Mouse (Mus musculus): ENCODE data around the gene Nid1.
"Not testable (repeated sequence)": the region's sequence is repeated elsewhere in the genome, so short reads cannot be mapped to it uniquely, and the experiment has no call there.

The Nid1 gene

DNA sequence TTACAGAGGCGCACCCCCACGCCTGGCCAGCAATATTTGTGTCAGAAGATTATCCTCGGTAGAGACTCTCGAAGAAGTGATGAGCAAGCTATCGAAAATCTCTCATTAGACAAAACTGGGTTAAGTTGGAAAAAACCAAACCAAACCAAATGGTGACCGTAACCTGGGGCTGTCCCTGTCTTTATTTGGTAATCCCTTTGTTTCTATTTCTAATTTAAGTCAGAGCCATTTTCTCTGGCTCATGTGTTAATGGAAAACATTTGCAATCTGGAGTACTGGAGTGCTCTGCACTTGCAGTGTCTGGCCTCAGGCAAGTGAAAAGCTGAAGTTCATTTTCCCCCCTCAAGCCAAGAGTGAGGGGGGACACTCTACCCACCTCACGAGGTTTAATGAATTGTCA is 16.9 kb downstream of the Nid1 start:
- not testable (repeated sequence) for DNase-seq

DNA sequence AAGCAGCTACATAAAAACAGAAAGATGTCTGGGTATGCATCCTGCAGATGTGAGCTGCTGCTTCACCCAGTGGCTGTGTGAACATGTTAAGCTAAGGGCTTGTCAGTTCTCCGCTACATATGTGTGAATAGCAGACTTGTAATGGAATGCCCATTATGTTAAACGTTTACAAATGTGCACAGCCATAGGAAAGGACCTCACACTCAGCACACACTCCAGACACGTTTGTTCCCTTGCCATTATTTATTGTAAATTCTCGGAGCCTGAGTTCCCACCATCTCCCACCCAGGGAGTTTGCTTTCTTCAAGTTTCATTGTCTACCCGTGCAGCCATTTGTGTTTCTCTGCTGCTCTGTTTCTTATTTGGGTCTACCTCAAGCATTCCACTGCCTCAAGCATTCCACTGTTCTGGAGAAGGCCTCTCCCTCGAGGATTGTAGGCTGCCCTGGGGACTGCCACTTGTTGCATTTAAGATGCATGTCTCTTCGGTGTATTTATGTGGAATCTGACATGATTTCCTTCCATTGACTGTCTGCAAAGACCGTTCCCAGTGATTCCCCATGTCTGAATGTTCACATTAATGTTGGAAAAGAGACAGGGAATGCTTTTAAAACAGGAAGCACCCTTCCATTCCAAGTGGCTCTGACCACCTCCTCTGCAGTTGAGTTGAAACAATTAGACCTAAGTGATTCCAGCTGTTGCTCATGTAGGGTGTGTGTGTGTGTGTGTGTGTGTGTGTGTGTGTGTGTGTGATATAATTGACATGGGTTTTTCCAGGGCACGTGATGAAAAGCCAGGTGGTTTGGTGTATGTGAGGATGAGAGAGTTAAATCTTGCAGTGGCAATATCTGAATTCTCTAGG is 18.5 kb downstream of the Nid1 start:
- DNase-seq, result not testable (repeated sequence)

DNA sequence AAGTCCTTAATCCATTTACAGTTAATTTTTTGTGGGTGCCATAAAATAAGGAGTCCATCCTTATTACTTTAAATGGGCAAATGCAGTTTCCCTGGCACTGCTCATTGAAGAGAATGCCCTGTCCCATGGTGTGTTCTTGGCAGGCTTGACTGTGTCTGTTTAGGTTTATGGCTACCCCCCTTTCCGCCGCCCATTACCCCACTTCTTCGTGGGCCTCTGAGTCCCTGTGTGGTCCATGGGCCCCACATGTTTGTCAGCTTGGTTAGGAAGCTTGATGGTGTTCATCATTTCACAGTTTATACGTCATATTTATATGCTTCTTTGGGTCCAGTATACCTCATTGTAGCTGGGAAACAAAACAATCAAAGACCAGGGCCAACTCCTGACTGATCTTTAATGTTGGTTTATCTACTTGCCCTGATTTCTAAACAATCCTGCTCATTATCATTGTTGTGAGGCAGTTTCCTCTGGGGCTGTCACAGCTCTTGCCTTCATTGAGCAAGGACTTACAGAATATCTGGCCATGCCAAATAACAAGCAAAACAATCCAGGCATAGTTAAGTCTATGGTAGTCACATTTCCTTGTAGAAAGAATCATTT is 20.9 kb downstream of the Nid1 start:
- no peak for DNase-seq

DNA sequence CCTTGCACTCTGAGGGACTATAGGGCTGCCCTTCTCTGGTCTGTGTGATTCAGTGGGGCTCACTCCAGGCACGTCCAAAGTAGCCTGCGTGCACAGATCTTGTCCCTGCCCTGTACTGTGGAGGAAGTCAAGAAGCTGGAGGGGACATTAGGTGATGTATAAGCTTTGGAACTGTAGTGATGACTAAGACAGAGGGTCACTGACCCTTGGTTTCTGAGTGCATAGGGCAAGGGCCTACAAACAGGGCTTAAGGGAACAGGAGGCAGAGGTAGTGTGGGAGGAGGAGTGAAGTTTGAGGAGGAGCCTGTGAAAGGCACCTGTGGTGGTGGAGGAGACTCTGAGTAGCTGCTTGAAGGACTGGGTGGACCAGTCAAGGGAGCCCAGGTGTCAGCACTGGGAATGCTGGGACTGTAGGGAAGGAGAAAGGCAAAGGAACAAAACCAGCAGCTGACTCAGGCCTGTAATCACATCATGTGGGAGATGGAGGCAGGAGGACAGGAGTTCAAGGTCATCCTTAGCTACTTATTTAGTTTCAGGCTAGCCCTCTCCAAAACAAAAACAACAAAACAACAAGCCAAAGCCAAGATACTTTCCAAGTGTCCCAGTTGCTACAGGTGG is 23.3 kb downstream of the Nid1 start:
- DNase-seq, result no peak

DNA sequence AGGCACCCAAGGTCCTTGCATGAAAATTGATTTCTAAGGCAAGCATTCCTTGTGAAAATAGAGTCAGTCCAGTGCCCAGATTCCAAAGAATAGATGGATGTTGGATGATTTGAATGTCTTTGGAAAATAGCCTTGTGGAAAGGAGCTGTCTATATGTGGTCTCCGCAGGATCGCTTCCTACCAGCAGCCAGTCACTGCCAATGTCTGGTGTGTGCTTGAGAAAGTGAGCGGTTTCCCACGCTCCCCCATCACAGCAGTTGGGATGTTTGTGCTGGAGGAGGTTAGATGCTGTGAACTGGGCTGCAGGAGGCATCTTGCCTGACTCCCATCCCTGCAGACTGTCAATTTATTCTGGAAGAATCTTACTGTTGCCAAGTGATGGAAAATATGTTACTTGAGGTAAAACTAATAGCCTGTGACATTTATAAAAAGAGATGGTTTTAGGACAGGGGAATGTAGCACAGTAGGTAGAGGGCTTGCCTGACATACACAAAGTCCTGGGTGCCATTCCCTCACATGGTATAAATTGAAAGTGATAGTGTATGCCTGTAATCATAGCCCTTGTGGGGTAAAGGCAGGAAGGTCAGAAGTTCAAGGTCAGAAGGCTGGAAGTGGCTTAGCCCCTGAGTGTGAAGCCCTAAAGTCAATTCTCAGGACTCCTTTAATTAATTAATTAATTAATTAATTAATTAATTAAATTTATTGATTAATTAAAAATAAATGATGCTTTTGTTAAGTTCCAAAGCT is 24.3 kb downstream of the Nid1 start:
- no peak for DNase-seq

DNA sequence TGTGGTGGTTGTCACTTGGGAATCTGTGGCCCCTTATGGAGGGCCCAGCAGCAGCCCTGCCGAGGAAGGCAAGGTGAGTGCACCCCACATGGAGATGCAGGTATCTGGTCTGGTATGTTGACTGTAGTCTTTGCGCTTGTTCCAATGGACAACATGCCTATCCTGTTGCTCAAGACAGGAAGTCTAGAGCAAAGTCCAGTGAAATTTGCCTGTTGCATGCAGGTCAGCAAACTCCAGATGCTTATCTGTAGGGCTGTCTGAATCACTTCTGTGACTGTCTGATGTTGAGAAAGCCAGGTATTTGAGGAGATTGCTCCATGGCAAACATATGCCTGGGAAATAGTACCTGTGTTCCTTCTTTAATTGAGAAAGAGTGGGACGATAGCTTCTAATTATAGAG is 26.6 kb downstream of the Nid1 start:
- DNase-seq, result no peak

DNA sequence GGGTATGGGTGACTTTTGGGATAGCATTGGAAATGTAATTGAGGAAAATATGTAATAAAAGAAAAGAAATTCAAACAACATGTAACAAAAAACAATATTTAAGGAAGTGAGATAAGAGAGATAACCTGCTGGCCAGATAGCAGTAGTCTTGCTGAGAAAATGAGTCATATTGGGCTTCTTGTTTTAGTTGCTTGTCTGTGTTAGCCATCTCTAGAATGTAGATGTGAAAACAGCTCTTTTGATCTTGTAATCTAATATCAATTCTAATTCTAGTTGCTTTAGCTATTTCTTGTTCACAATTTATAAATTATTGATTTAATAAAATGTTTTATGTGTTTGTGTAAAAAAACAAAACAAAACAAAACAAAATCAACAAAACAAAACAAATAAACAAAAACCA is 29.9 kb downstream of the Nid1 start:
- not testable (repeated sequence) for DNase-seq

DNA sequence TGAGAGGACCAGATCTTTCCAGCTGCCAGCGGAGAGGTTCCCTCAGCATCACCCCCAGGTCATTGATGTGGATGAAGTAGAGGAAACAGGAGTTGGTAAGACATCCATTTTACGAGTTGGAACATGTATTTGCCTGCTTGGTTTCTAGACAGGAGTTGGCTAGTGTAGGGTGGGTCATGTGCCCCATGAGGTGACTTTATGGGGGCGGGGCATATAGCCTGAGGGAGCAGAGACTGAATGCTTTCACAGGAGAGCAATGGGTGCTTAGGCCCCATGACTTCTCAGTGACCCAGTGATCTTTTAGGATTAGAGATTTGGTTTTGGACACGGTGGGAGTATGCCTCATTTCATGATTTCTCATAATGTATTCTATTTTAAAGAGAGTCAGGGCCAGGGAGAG is 31.2 kb downstream of the Nid1 start:
- DNase-seq, result no peak

DNA sequence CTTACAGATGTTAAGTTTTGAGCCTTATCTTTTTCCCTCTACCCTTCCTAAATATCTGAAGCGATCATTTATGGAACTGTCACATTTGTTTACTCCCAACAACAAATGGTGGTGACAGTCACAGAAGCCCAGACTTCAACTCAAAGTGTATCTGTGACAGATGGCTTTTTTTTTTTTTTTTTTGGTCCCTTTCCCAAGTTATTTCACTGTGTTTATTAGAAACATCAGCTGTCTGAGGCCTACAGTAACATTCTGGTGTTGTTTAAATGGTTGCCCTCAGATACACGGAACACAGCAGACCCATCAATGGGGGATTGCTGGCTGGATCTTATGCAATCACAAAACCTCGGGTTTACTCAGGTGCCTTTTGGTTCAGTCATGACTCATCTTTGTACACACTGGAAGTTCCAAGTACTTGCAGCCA is 34.0 kb downstream of the Nid1 start:
- DNase-seq, result no peak

DNA sequence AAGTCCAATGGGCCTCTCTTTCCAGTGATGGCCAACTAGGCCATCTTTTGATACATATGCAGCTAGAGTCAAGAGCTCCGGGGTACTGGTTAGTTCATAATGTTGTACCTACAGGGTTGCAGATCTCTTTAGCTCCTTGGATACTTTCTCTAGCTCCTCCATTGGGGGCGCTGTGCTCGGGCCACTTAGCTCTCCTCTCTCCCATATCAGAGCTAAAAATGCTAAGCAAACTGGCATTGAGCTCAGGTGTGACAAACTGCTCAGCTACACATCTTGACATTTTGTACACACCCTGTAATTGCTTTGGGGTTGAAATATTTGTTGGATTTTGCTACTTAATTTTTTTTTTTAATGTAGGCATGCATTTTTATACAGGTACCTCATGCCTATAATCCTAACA is 37.1 kb downstream of the Nid1 start:
- DNase-seq, result not testable (repeated sequence)

DNA sequence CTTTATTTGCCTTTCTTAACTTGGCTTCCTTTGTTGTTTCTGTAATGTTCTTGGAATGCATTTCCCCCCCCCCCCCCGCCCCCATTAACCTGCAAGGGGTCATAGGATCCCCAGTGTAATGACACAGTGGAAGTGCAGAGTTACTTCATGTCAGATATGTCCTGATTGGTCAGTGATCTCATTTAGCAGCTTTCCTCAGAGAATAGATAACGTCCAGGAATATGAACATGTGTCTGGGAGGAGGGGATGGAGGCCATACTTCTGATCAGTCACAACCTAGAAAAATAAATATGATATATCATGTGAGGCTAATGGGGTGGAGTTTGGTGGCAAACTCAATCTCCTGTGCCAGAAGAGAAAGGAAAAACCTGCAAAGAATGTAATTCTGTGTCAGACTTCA is 37.6 kb downstream of the Nid1 start:
- DNase-seq, result no peak

DNA sequence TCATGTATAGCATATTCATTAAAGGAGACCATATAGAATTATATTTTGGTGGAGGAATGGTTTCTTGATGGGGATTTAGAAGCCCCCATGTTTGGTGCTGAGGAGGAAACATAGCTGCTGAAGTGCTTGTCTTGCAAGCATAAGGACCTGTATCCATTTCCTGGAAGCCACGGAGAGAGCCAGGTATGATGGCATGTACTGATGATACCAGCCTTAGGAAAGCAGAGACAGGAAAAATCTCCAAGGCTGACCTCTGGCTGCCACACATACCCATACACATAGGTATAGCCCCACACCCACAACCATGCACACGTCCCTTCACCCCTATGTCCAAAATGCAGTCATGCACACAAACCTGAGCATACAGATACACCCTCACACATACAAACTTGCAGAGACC is 39.2 kb downstream of the Nid1 start:
- no peak for DNase-seq

DNA sequence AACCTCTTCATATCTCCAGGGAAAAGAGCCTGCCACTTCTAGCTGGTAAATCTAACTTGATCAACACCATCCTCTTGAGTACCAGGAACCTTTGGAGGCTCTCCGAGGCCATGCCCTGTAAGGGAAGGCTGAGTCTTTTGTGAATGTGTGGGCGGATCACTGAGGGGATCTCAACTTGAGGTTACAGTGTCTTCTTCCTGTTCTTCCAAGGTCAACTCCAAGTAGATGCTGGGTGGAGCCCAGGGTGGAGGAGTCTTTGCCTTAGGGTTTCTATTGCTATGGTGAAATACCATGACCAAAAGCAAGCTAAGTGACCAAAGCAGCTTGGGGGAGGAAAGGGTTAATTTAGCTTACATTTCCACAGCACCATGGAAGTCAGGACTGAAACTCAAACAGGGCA is 39.7 kb downstream of the Nid1 start:
- no peak for DNase-seq

DNA sequence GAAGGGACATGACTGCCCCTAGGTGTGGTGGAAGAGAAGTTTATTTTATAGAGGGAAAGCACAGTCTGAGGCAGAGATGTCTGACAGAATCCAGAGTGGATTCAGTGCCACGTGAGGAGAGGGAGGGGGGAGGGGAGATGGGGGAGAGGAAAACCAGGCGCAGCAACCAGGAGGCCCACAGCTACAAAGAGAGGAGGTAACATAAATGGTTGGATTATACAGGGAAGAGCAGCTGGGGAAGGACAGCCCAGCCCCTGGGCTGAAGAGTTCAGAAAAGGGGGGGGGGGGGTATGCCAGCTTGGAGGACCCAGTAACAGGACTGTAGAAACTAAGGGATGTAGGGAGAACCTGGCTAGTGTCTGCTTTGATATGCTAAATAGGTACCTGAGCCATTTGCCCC is 42.6 kb downstream of the Nid1 start:
- DNase-seq, result no peak

DNA sequence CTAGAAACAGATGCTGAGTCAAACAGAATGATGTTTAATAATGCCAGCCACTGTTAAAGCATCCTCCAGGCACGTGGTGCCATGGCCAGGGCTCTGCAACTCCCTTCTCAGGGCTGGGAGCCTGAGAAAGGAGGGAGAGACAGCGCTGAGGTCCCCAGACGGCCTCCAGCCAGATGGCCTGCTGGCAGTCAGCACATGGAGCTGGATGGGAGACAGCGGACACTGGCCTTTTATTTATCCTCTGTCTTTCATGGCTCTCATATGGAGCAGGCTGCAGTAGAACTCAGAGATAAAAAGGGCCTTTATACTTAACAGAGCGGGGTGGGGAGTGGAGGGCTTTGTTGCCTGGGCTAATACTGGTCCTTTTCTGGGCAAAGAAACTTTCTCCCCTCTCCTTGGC is 43.7 kb downstream of the Nid1 start:
- peak; percentile 57 to 64 for DNase-seq

DNA sequence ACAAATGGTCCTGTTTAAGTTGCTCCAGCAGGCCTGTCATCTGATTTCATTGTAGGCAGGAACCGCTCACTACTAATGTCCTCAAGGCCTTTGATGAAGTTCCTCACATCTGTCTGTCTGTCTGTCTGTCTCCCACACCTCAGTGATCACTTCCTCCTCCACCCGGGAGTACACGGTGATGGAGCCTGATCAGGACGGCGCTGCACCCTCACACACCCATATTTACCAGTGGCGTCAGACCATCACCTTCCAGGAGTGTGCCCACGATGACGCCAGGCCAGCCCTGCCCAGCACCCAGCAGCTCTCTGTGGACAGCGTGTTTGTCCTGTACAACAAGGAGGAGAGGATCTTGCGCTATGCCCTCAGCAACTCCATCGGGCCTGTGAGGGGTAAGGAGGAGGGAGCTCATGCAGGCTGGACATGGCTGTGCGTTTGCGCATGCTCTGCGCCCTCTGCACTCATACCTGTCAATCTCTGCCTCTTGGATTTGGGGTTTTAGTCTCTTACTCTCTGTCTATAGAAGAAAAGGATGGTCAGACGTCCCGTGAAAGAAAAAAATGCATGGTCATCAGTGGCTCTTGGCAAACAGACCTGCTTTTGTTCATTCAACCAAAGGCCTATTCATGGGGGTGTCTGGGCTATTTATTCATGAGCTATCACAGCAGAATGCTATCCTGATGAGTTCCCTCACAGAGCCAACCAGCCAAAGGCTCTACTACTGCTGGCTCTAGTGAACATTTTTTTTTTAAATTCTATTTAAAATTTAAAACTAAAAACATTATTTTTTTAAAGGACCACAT is 44.7 kb downstream of the Nid1 start:
- no peak for DNase-seq

DNA sequence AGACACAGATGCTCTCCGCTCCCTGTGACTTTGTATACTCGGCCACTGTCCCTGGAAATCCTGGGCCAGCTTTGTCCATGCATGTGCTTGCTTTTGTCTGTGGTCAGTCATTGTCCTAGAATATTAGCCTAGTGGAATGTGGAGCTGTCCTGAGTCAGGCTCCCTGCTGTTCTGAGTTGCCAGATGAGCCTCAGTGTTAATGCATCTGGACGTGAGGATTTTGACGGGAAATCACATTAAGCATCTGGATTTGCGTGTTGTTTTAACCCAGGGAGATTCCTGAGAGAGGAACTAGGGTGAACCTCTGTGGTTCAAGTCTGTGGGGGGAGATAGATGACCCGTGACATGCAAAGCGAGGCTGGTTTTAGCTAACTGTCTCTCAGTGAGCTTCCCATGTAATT is 47.0 kb downstream of the Nid1 start:
- DNase-seq, result no peak

DNA sequence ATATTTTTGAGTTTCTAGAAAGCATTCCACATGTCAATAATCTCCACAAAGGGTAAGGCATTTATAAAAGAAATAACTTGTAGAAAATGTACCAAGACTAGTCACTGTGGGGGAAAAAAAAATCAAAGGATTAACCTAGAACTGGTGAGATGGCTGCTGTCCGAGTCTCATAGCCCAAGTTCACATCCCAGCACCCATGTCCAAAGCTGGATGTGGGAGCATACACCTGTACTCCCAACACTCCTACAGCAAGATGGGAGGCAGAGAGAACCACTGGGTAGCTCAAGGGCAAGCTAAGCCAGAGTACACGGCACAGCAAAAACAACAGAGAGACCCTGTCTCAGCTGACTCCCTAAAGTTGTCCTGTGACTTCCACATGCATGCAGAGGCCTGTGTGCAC is 47.5 kb downstream of the Nid1 start:
- no peak for DNase-seq

DNA sequence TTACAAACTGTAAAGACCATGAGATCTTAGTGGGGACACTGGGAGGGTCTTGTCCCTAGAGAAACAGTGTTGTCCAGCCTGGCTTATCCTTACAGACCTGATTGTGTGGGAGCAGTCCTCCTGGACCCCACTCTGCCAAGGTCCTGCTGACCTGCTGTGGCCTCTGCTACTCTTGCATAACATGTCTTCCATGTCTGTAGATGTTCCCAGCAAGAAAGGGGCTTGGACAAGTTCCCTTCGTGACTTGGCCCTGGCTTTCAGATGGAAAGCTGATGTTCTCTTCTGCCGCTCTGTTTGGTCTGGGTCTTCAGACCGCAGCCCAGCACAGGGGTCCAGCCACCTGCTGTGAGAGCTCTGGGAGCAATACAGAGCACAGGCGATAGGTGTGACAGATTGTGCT is 48.3 kb downstream of the Nid1 start:
- no peak for DNase-seq

DNA sequence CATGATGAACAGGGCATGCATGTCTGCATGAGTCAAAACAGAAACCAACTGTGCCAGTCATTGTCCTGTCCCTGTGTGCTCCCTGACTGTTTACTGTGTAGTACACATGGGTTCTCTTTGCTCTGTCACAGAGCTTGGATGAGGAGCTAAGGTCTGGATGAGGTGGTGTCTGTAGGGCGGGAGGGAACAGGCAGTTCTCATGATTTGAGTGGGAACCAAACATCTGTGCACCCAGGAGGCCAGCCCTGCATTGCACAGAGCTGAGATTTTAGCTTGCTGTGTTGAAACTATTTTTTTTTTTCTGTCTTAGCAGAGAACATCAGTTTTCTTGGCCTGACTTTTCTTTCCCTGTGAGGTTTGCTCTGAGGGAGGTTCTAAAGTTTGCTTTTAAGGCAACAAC is 50.5 kb downstream of the Nid1 start:
- DNase-seq, result no peak

DNA sequence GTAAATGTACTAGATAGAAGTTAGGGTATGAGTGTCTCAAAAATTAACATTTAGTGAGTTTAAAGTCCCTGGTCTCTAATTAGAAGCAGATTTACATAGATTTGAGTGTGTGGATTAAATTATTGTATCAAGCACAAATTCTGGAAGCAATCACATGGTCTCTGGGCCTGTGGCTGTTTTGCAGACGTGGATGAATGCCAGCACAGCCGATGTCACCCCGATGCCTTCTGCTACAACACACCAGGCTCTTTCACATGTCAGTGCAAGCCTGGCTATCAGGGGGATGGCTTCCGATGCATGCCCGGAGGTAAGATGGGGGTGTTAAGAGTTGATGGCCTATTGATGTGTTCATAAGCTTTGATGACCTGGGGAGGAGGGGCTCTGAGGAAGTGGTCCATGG is 52.5 kb downstream of the Nid1 start:
- DNase-seq, result no peak

DNA sequence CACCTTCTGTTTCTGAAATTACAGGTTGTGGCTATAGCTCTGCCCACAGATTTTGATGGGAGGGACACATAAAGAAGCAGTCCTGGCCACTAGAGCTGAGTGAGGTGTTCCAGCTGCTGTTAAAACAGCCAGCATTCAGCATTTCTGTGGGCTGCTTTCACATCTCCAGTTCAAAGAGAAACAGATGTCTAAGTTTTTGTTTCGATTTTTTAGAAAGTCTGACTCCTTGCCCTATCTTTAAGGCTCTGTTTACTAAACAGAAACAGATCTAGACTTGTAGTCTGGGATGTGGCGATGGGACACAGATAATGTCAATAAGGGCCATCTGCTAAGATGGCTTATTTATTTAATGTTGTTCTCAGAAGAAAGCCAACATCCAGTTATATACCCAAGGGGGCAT is 54.8 kb downstream of the Nid1 start:
- peak; percentile 25 to 43 for DNase-seq

DNA sequence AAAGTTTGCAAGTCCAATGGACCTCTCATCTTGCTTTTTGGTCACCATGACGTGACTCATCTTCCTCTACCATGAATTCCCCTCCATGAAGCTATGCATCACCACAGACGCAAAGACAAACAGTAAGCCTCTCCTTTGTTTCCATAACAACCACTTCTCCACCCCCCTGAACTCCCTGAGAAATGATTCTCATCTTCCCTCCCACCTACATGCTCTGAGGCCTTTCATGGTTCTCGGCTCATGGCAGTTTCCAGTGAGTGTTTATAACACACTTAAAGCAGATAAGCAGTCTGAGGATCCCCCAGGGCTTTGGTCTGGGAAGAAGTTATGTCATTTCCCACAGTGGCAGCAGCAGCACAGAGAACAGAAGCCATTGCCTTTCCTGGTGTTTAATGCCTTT is 56.2 kb downstream of the Nid1 start:
- DNase-seq, result no peak

Measured in kidney, postnatal 4 days (tissue).